In the genomic region with DNA sequence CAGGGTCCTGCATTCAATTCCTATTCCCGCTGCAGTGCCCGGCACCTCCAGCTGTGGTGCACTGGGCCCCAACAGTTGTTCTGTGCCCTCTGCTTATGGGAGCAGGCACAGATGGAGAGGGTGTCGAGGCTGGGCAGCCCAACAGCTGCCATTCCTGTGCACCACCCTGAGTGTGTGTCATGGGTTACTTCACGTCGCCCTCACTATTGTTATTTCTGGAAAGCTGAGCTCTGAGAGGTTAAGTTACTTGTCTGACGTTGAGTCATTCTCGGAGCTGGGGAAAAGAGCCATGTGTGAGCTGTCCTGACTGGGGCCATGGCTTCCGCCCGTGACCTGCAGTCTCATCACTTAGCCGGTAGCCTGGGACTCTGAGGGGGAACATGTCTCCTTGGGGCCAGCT, we compare ENCODE assay signal across 10 mouse cellular contexts. TPM values are rescaled to one million over a fixed set of nuclear protein-coding genes. Genes with fewer than 3 reads are reported as not detected.
A peak's percentile ranks its signal among the peaks of the same experiment; 100 is the strongest.
DNase-seq lines count a peak whose midpoint lies in the region; ATAC-seq lines count a peak whose summit lies in the region.
"Had no signal": no experiment of that assay in that cellular context is flagged by ENCODE, and none has a peak within 500 bp of the region (broad histone marks: within the 10 kb centered on the region; RNA-seq: fewer than 3 reads in every experiment).

No protein-coding gene starts in this region.

- H3K27ac ChIP-seq in heart, embryonic 12.5 days (ENCODE audit: poor library complexity, severe bottlenecking), result peak overlapping the region; percentile 94
- H3K27ac ChIP-seq in limb, embryonic 15.5 days, result peak overlapping the region; percentile 69
- H3K27ac ChIP-seq in midbrain, embryonic 10.5 days (replicated peaks), result no peak overlapping the region
- H3K27ac ChIP-seq: liver, embryonic 13.5 days had no signal

- WGBS in heart, embryonic 12.5 days, result 43% methylated on average over 10 of the region's 10 CpGs
- WGBS in limb, embryonic 15.5 days, result 49% methylated on average over 10 of the region's 10 CpGs
- WGBS in midbrain, embryonic 10.5 days, result 68% methylated on average over 10 of the region's 10 CpGs

- H3K4me2 ChIP-seq in heart, embryonic 12.5 days, result no peak overlapping the region
- H3K4me2 ChIP-seq in limb, embryonic 15.5 days, result no peak overlapping the region
- H3K4me2 ChIP-seq: liver, embryonic 13.5 days had no signal

- DNase-seq in heart, adult 11 months, result peak; percentile 96
- DNase-seq in heart, adult 8-10 months (ENCODE audit: low spot score), result no peak
- peak; percentile 17 for DNase-seq in MN1 (ENCODE audit: low spot score)
- DNase-seq in midbrain, embryonic 10.5 days (ENCODE audit: low spot score), result no peak
- DNase-seq in spleen, postnatal 36 days (ENCODE audit: low spot score in 2 of 2), result no peak
- no peak for DNase-seq in embryo, embryonic 10.5 days (ENCODE audit: low spot score)
- DNase-seq: cerebellum, postnatal 25 days; liver, embryonic 13.5 days had no signal

- no peak for ATAC-seq in heart, embryonic 12.5 days (ENCODE audit: insufficient number of reproducible peaks, low FRiP score)
- ATAC-seq in limb, embryonic 15.5 days (ENCODE audit: insufficient number of reproducible peaks, low FRiP score, low TSS enrichment, low read depth), result 0 out of 2 replicates have a peak, but pooled peaks have one; percentile 55

- H3K9me3 ChIP-seq in heart, embryonic 12.5 days (replicated peaks), result no peaks in the 10 kb centered on the region
- H3K9me3 ChIP-seq in limb, embryonic 15.5 days, result no peaks in the 10 kb centered on the region
- no peaks in the 10 kb centered on the region for H3K9me3 ChIP-seq in midbrain, embryonic 10.5 days (replicated peaks)
- H3K9me3 ChIP-seq: liver, embryonic 13.5 days had no signal

- no peaks in the 10 kb centered on the region for H3K36me3 ChIP-seq in heart, embryonic 12.5 days
- H3K36me3 ChIP-seq in limb, embryonic 15.5 days, result no peaks in the 10 kb centered on the region
- H3K36me3 ChIP-seq in midbrain, embryonic 10.5 days, result no peaks in the 10 kb centered on the region
- H3K36me3 ChIP-seq: liver, embryonic 13.5 days had no signal

- H3K4me1 ChIP-seq in heart, embryonic 12.5 days (replicated peaks), result peaks cover 25% of the 10 kb centered on the region
- peaks cover 32% of the 10 kb centered on the region for H3K4me1 ChIP-seq in limb, embryonic 15.5 days
- H3K4me1 ChIP-seq in midbrain, embryonic 10.5 days, result peaks cover 11% of the 10 kb centered on the region

- no peak overlapping the region for H3K4me3 ChIP-seq in heart, embryonic 12.5 days
- H3K4me3 ChIP-seq in limb, embryonic 15.5 days, result no peak overlapping the region
- H3K4me3 ChIP-seq in midbrain, embryonic 10.5 days, result no peak overlapping the region
- H3K4me3 ChIP-seq: liver, embryonic 13.5 days had no signal

- peaks cover 7% of the 10 kb centered on the region; the same call in 1 of the 2 replicates for H3K27me3 ChIP-seq in heart, embryonic 12.5 days (replicated peaks)
- no peaks in the 10 kb centered on the region for H3K27me3 ChIP-seq in limb, embryonic 15.5 days
- H3K27me3 ChIP-seq in midbrain, embryonic 10.5 days (ENCODE audit: low read depth, poor library complexity, severe bottlenecking), result peaks cover 9% of the 10 kb centered on the region; the same call in 1 of the 2 replicates

- H3K9ac ChIP-seq in heart, embryonic 12.5 days, result no peak overlapping the region
- 0 out of 2 replicates have a peak overlapping the region, but pooled peaks have one; percentile 7 for H3K9ac ChIP-seq in limb, embryonic 15.5 days
- H3K9ac ChIP-seq: liver, embryonic 13.5 days had no signal

RNA-seq across cellular contexts. Expression of a gene that starts 17.2 kb away (rescaled TPM):
- total RNA-seq in heart, adult 8-10 months (2022), result under 1 TPM; 0.23 to 1.00 (median 0.64) TPM
- polyA plus RNA-seq in heart, embryonic 12.5 days (2016; fragmentation: Nextera tagmentation; extraction: Ambion mirVana), result 0.08 and 0.15 TPM in 2 replicates
- 0.89 and 1.6 TPM in 2 replicates for polyA plus RNA-seq in limb, embryonic 15.5 days (2015; fragmentation: Nextera tagmentation; extraction: Ambion mirVana)
- 0.46 and 0.57 TPM in 2 replicates for polyA plus RNA-seq in midbrain, embryonic 10.5 days (2016; fragmentation: Nextera tagmentation; extraction: Ambion mirVana)

Comparison
In these comparisons a context has a peak if more than half of its experiments do, and no peak if none do; other contexts are left out.
1. DNase-seq: peak in heart, adult 11 months (single experiment) and MN1 (single experiment); none in heart, adult 8-10 months (single experiment), midbrain, embryonic 10.5 days (single experiment), spleen, postnatal 36 days (0 of 2) and embryo, embryonic 10.5 days (single experiment).